In the genomic region with DNA sequence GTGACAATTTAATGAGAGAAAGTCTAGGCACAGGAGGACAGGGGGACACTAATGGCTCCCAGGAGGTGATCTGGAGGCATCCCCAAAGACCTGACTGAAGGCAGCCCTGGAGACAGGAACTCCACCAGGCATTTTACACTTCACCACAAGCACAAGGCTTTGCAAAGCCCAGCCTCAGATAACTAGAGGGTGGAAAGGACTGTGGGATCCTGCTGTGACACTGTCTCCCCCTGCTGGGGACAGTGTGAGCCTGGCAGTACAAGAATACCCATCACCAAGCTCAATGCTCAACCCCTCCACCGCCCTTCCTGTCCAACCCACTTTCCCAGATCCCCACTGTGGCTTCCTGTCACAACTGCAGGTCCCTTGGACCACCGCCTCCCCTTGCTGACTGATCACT, we compare ENCODE assay signal across 9 mouse cellular contexts.
A peak's percentile ranks its signal among the peaks of the same experiment; 100 is the strongest.
DNase-seq lines count a peak whose midpoint lies in the region; ATAC-seq and TF ChIP-seq lines count a peak whose summit lies in the region.
"Had no signal": no experiment of that assay in that cellular context is flagged by ENCODE, and none has a peak within 500 bp of the region (broad histone marks: within the 10 kb centered on the region; RNA-seq: fewer than 3 reads in every experiment).

No protein-coding gene starts in this region.

- H3K36me3 ChIP-seq in spleen, adult 2 months (ENCODE audit: control insufficient read depth, insufficient read depth, low read length) = no peaks in the 10 kb centered on the region
- H3K36me3 ChIP-seq in forebrain, postnatal 0 days (ENCODE audit: insufficient read depth) = no peaks in the 10 kb centered on the region

- H3K27me3 ChIP-seq in spleen, adult 2 months (ENCODE audit: control insufficient read depth, insufficient read depth, low read length) = no peaks in the 10 kb centered on the region
- H3K27me3 ChIP-seq in cerebellum, adult 2 months (ENCODE audit: control insufficient read depth, insufficient read depth, low read length) = no peaks in the 10 kb centered on the region; the same call in 1 of the 2 replicates
- 0 out of 2 replicates have a peak, but pooled peaks cover 3% of the 10 kb centered on the region for H3K27me3 ChIP-seq in forebrain, postnatal 0 days (ENCODE audit: insufficient read depth, low read length)

- DNase-seq in spleen, adult 2 months (ENCODE audit: low read depth in 1 of 2, low spot score in 2 of 2) = no peak
- DNase-seq in spleen, adult 12 weeks (ENCODE audit: low spot score) = no peak
- DNase-seq in cerebellum, adult 2 months = peak; percentile 12 to 23
- peak; percentile 82 for DNase-seq in forebrain, postnatal 0 days
- DNase-seq in kidney, postnatal 36 days = peak; percentile 31 to 67
- DNase-seq in lung, postnatal 14 days = peak; percentile 27
- DNase-seq in telencephalon, adult 2 months (ENCODE audit: low read depth, low spot score) = peak; percentile 33
- DNase-seq in thymus, adult 18-20 months = no peak

- no peak for TF ChIP-seq POLR2A in spleen, adult 2 months (IDR thresholded peaks at IDR 0.05; ENCODE audit: low read depth, low read length)
- TF ChIP-seq POLR2A in cerebellum, adult 2 months (IDR thresholded peaks at IDR 0.05; ENCODE audit: borderline replicate concordance, insufficient read depth, low read length) = no peak

- no peak overlapping the region for H3K27ac ChIP-seq in spleen, adult 2 months (ENCODE audit: insufficient read depth, low read length)
- H3K27ac ChIP-seq in cerebellum, adult 2 months (ENCODE audit: insufficient read depth, low read length) = no peak overlapping the region
- no peak overlapping the region for H3K27ac ChIP-seq in forebrain, postnatal 0 days (ENCODE audit: low read depth, low read length)

- no peak overlapping the region for H3K4me3 ChIP-seq in spleen, adult 2 months (ENCODE audit: extremely low read depth, insufficient read depth, insufficient read length)
- H3K4me3 ChIP-seq in cerebellum, adult 2 months (replicated peaks; ENCODE audit: insufficient read depth, low read depth, low read length) = no peak overlapping the region
- no peak overlapping the region for H3K4me3 ChIP-seq in forebrain, postnatal 0 days (ENCODE audit: low read depth, low read length)
- H3K4me3 ChIP-seq: erythroblast, embryonic 14.5 days had no signal

- TF ChIP-seq CTCF in spleen, adult 2 months (IDR thresholded peaks at IDR 0.05; ENCODE audit: extremely low read depth, insufficient read depth, insufficient read length, insufficient replicate concordance) = peak; percentile 7; the same call in 1 of the 2 replicates
- peak; percentile 47 for TF ChIP-seq CTCF in cerebellum, adult 2 months (IDR thresholded peaks at IDR 0.05; ENCODE audit: borderline replicate concordance, insufficient read depth, low read depth, low read length)
- peak; percentile 88 for TF ChIP-seq CTCF in forebrain, postnatal 0 days (IDR thresholded peaks at IDR 0.05; ENCODE audit: low read depth)

- H3K9me3 ChIP-seq in forebrain, postnatal 0 days (ENCODE audit: low read length) = no peaks in the 10 kb centered on the region

- WGBS in spleen, adult 2 months = 6% methylated on average over 2 of the region's 2 CpGs
- 83% methylated on average over 2 of the region's 2 CpGs for WGBS in cerebellum, adult 2 months
- 33% methylated on average over 2 of the region's 2 CpGs for whole genome bisulfite sequencing in forebrain, postnatal 0 days

- peak; percentile 82 for ATAC-seq in forebrain, postnatal 0 days

- H3K9ac ChIP-seq in forebrain, postnatal 0 days = no peak overlapping the region

- no peaks in the 10 kb centered on the region for H3K4me1 ChIP-seq in spleen, adult 2 months (ENCODE audit: control insufficient read depth, insufficient read depth, insufficient read length)
- no peaks in the 10 kb centered on the region; the same call in 1 of the 2 replicates for H3K4me1 ChIP-seq in cerebellum, adult 2 months (ENCODE audit: control insufficient read depth, insufficient read depth, low read length)
- H3K4me1 ChIP-seq in forebrain, postnatal 0 days (ENCODE audit: insufficient read depth) = 0 out of 2 replicates have a peak, but pooled peaks cover 7% of the 10 kb centered on the region

- no peak overlapping the region for H3K4me2 ChIP-seq in forebrain, postnatal 0 days (ENCODE audit: low read depth)

Comparison
In these comparisons a context has a peak if more than half of its experiments do, and no peak if none do; other contexts are left out.
1. DNase-seq: peak in cerebellum, adult 2 months (2 of 2), forebrain, postnatal 0 days (single experiment), kidney, postnatal 36 days (2 of 2), lung, postnatal 14 days (single experiment) and telencephalon, adult 2 months (single experiment); none in spleen, adult 2 months (0 of 2), spleen, adult 12 weeks (single experiment) and thymus, adult 18-20 months (0 of 2).
2. CTCF ChIP-seq: peak in every context shown above with its lines; median percentile 88 in forebrain, postnatal 0 days; 47 in cerebellum, adult 2 months; 7 in spleen, adult 2 months.